ENCODE assay signal across 11 mouse cellular contexts in genomic region chr2:5112785-5113291, GRCm38 (mm10). TPM values are rescaled to one million over a fixed set of nuclear protein-coding genes. Genes with fewer than 3 reads are reported as not detected.
DNase-seq lines count a peak whose midpoint lies in the region; ATAC-seq and TF ChIP-seq lines count a peak whose summit lies in the region.
"Had no signal": no experiment of that assay in that cellular context is flagged by ENCODE, and none has a peak within 500 bp of the region (broad histone marks: within the 10 kb centered on the region; RNA-seq: fewer than 3 reads in every experiment).

No protein-coding gene starts in this region.

- TF ChIP-seq POLR2A in heart, adult 2 months (IDR thresholded peaks at IDR 0.05; ENCODE audit: insufficient read depth, low read depth, low read length): no peak
- TF ChIP-seq POLR2A in MEL (IDR thresholded peaks at IDR 0.05; ENCODE audit: control insufficient read depth in 1 of 2, insufficient read depth in 1 of 2, low read depth in 1 of 2, low read length in 2 of 2, poor library complexity in 1 of 2): no peak
- no peak for TF ChIP-seq POLR2A in brain, embryonic 14.5 days (IDR thresholded peaks at IDR 0.05; ENCODE audit: borderline replicate concordance, extremely low read depth, insufficient read depth, insufficient read length, poor library complexity, severe bottlenecking)

- H3K4me2 ChIP-seq in heart, postnatal 0 days (ENCODE audit: low read depth, low read length): peak overlapping the region; percentile 9; the same call in 1 of the 2 replicates
- H3K4me2 ChIP-seq in intestine, embryonic 15.5 days (replicated peaks): no peak overlapping the region

- TF ChIP-seq RAD21 in MEL (IDR thresholded peaks at IDR 0.05; ENCODE audit: low read depth, low read length): no peak

- TF ChIP-seq CTCF in heart, postnatal 0 days (IDR thresholded peaks at IDR 0.05; ENCODE audit: low read depth): no peak
- TF ChIP-seq CTCF in heart, adult 2 months (IDR thresholded peaks at IDR 0.05): no peak
- no peak for TF ChIP-seq CTCF in MEL (IDR thresholded peaks at IDR 0.05 in 2 of 3, conservative IDR thresholded peaks at IDR 0.05 in 1 of 3; ENCODE audit: control insufficient read depth in 1 of 3, insufficient read depth in 1 of 3, low read depth in 2 of 3, low read length in 3 of 3, poor library complexity in 1 of 3, severe bottlenecking in 1 of 3)
- no peak for TF ChIP-seq CTCF in brain, embryonic 14.5 days (IDR thresholded peaks at IDR 0.05; ENCODE audit: borderline replicate concordance, extremely low read depth, insufficient read depth, insufficient read length)

- no peaks in the 10 kb centered on the region for H3K36me3 ChIP-seq in heart, postnatal 0 days (replicated peaks; ENCODE audit: control insufficient read depth, insufficient read depth, low read length)
- H3K36me3 ChIP-seq in heart, adult 2 months (ENCODE audit: control insufficient read depth, insufficient read depth, low read length): no peaks in the 10 kb centered on the region
- peaks cover 0 to 2% of the 10 kb centered on the region in 2 experiments; a peak in 1 of 4 replicates for H3K36me3 ChIP-seq in MEL (ENCODE audit: control insufficient read depth in 1 of 2, insufficient read depth in 2 of 2, low read length in 2 of 2)
- H3K36me3 ChIP-seq in intestine, embryonic 15.5 days: no peaks in the 10 kb centered on the region

- peak overlapping the region; percentile 4; the same call in 1 of the 2 replicates for H3K27ac ChIP-seq in heart, postnatal 0 days (ENCODE audit: low read depth)
- H3K27ac ChIP-seq in heart, adult 2 months: no peak overlapping the region
- H3K27ac ChIP-seq in MEL (ENCODE audit: control insufficient read depth, low read depth, low read length): no peak overlapping the region
- peak overlapping the region; percentile 38; the same call in 1 of the 2 replicates for H3K27ac ChIP-seq in intestine, embryonic 15.5 days
- H3K27ac ChIP-seq: left cerebral cortex, adult 2 months had no signal

- no peaks in the 10 kb centered on the region for H3K79me2 ChIP-seq in heart, adult 2 months (replicated peaks; ENCODE audit: control insufficient read depth, insufficient read depth, low read length)
- H3K79me2 ChIP-seq in MEL (ENCODE audit: control insufficient read depth, insufficient read depth, low read length, poor library complexity): no peaks in the 10 kb centered on the region

- DNase-seq in heart, postnatal 0 days (ENCODE audit: low spot score): peak; percentile 43
- no peak for DNase-seq in heart, adult 2 months
- peak; percentile 58 for DNase-seq in MEL (ENCODE audit: low read depth, low spot score)
- DNase-seq in brain, embryonic 14.5 days (ENCODE audit: low read depth): peak; percentile 86
- DNase-seq in right cerebral cortex, postnatal 25 days: no peak
- no peak for DNase-seq in frontal cortex, postnatal 14 days (ENCODE audit: low spot score in 2 of 2)
- DNase-seq: thymus, postnatal 25 days had no signal

- no peak overlapping the region for H3K4me3 ChIP-seq in heart, postnatal 0 days (ENCODE audit: low read depth, low read length)
- H3K4me3 ChIP-seq in heart, adult 2 months: no peak overlapping the region
- no peak overlapping the region; a peak in 1 of 4 replicates for H3K4me3 ChIP-seq in MEL (ENCODE audit: control insufficient read depth in 1 of 2, insufficient read depth in 1 of 2, low read depth in 2 of 2, low read length in 2 of 2)
- no peak overlapping the region for H3K4me3 ChIP-seq in intestine, embryonic 15.5 days (replicated peaks)
- H3K4me3 ChIP-seq: left cerebral cortex, adult 2 months had no signal

- no peaks in the 10 kb centered on the region for H3K27me3 ChIP-seq in heart, postnatal 0 days (ENCODE audit: control insufficient read depth, insufficient read depth, low read length)
- no peaks in the 10 kb centered on the region for H3K27me3 ChIP-seq in heart, adult 2 months (ENCODE audit: control insufficient read depth, insufficient read depth, low read length)
- peaks cover 2 to 7% of the 10 kb centered on the region in 2 experiments; a peak in 3 of 4 replicates for H3K27me3 ChIP-seq in MEL (ENCODE audit: control insufficient read depth in 1 of 2, insufficient read depth in 2 of 2, low read length in 2 of 2)
- no peaks in the 10 kb centered on the region for H3K27me3 ChIP-seq in intestine, embryonic 15.5 days (replicated peaks)

- 22% methylated on average over 8 of the region's 8 CpGs for WGBS in heart, postnatal 0 days
- WGBS in heart, adult 2 months: 12% methylated on average over 8 of the region's 8 CpGs
- 18% methylated on average over 8 of the region's 8 CpGs for WGBS in intestine, embryonic 15.5 days

- TF ChIP-seq EP300 in heart, postnatal 0 days (IDR thresholded peaks at IDR 0.05; ENCODE audit: low read depth): no peak
- TF ChIP-seq EP300 in heart, adult 2 months (IDR thresholded peaks at IDR 0.05; ENCODE audit: insufficient read depth, low read depth, low read length): no peak
- no peak for TF ChIP-seq EP300 in MEL (IDR thresholded peaks at IDR 0.05; ENCODE audit: low read depth in 1 of 2, low read length in 2 of 2)

- ATAC-seq in heart, postnatal 0 days (ENCODE audit: insufficient read depth, low read depth): no peak
- no peak for ATAC-seq in intestine, embryonic 15.5 days
- no peak for ATAC-seq in inflammation-experienced regulatory T-cells, adult 6 months

- intact Hi-C loops in heart, adult 2 months (cut with DNase I): no loop called here

- no peaks in the 10 kb centered on the region for H3K4me1 ChIP-seq in heart, postnatal 0 days (ENCODE audit: control insufficient read depth, insufficient read depth)
- H3K4me1 ChIP-seq in heart, adult 2 months (ENCODE audit: control insufficient read depth, insufficient read depth, low read length): no peaks in the 10 kb centered on the region
- H3K4me1 ChIP-seq in MEL (ENCODE audit: control insufficient read depth in 1 of 2, insufficient read depth in 2 of 2, low read length in 2 of 2): peaks cover 0 to 5% of the 10 kb centered on the region in 2 experiments; a peak in 1 of 4 replicates
- peaks cover 7% of the 10 kb centered on the region; the same call in 1 of the 2 replicates for H3K4me1 ChIP-seq in intestine, embryonic 15.5 days (replicated peaks)

- no peak overlapping the region for H3K9ac ChIP-seq in heart, postnatal 0 days (replicated peaks; ENCODE audit: low read depth, low read length)
- no peak overlapping the region for H3K9ac ChIP-seq in heart, adult 2 months (ENCODE audit: low read depth, low read length)
- H3K9ac ChIP-seq in MEL (ENCODE audit: control insufficient read depth, low read depth, low read length, poor library complexity, severe bottlenecking): no peak overlapping the region
- H3K9ac ChIP-seq in intestine, embryonic 15.5 days: no peak overlapping the region

- H3K9me3 ChIP-seq in heart, postnatal 0 days (replicated peaks; ENCODE audit: control insufficient read depth, low read length): peaks cover 4% of the 10 kb centered on the region; the same call in 1 of the 2 replicates
- no peaks in the 10 kb centered on the region for H3K9me3 ChIP-seq in MEL (replicated peaks; ENCODE audit: insufficient read depth, low read length)
- H3K9me3 ChIP-seq in intestine, embryonic 15.5 days: no peaks in the 10 kb centered on the region

TF ChIP-seq in MEL, 35 proteins besides CTCF, POLR2A, EP300 and RAD21:
- no peak for TF ChIP-seq BHLHE40 (IDR thresholded peaks at IDR 0.05; ENCODE audit: borderline replicate concordance, low read depth, low read length)
- 0 out of 2 replicates have a peak, but pooled peaks have one; percentile 5 for TF ChIP-seq TCF12 (IDR thresholded peaks at IDR 0.05; ENCODE audit: low read depth, low read length)
- 0 out of 2 replicates have a peak, but pooled peaks have one; percentile 7 for TF ChIP-seq RCOR1 (IDR thresholded peaks at IDR 0.05; ENCODE audit: low read depth, low read length)
- TF ChIP-seq GATA1 (IDR thresholded peaks at IDR 0.05; ENCODE audit: low read depth, low read length): 0 out of 2 replicates have a peak, but pooled peaks have one; percentile 4
TF ChIP-seq in MEL: peak in this region for 3.

RNA-seq across cellular contexts. Expression of gene Ccdc3, which starts 24.7 kb away (rescaled TPM):
- 7.3 and 9.7 TPM in 2 replicates for total RNA-seq in heart, postnatal 0 days (2014; rRNA removed; ENCODE audit: low replicate concordance)
- 3.5 and 3.7 TPM in 2 replicates for polyA plus RNA-seq in heart, postnatal 0 days (2015; fragmentation: Nextera tagmentation; extraction: Ambion mirVana)
- total RNA-seq in heart, adult 2 months (2021): 1 to 10 TPM; 3.9 to 4.0 TPM
- 5.0 and 6.6 TPM in 2 replicates for polyA plus RNA-seq in heart, adult 2 months (2012; rRNA removed)
- not detected in 2 replicates for total RNA-seq in MEL (2012; rRNA removed)
- polyA plus RNA-seq in MEL (2012; ENCODE audit: insufficient read depth in 1 of 2, insufficient read length in 2 of 2, low read depth in 1 of 2, low replicate concordance in 2 of 2, missing spikeins in 1 of 2): not detected
- polyA plus RNA-seq in brain, embryonic 14.5 days (2012; rRNA removed): 4.4 and 10.2 TPM in 2 replicates
- 9.2 and 10.3 TPM in 2 replicates for polyA plus RNA-seq in intestine, embryonic 15.5 days (2015; fragmentation: Nextera tagmentation; extraction: Ambion mirVana)
- not detected for polyA plus RNA-seq in inflammation-experienced regulatory T-cells, adult 6 months (2017; shearing (Covaris generic))
- total RNA-seq: hematopoietic stem cell, adult 5-6 weeks had no signal

RNA-seq across cellular contexts. Expression of gene Optn, which starts 49.0 kb away (rescaled TPM):
- 22.8 and 38.4 TPM in 2 replicates for total RNA-seq in heart, postnatal 0 days (2014; rRNA removed; ENCODE audit: low replicate concordance)
- polyA plus RNA-seq in heart, postnatal 0 days (2015; fragmentation: Nextera tagmentation; extraction: Ambion mirVana): 20.2 and 23.2 TPM in 2 replicates
- total RNA-seq in heart, adult 2 months (2021): 10 to 100 TPM; 76.3 to 100.0 TPM
- 16.5 and 18.6 TPM in 2 replicates for polyA plus RNA-seq in heart, adult 2 months (2012; rRNA removed)
- total RNA-seq in MEL (2012; rRNA removed): 10.5 and 10.9 TPM in 2 replicates
- polyA plus RNA-seq in MEL (2012; ENCODE audit: insufficient read depth in 1 of 2, insufficient read length in 2 of 2, low read depth in 1 of 2, low replicate concordance in 2 of 2, missing spikeins in 1 of 2): 10 to 100 TPM in 1 of 2 experiments, not detected in 1; 17.0 TPM
- 1.5 and 5.7 TPM in 2 replicates for polyA plus RNA-seq in brain, embryonic 14.5 days (2012; rRNA removed)
- polyA plus RNA-seq in intestine, embryonic 15.5 days (2015; fragmentation: Nextera tagmentation; extraction: Ambion mirVana): 17.3 and 18.7 TPM in 2 replicates
- polyA plus RNA-seq in inflammation-experienced regulatory T-cells, adult 6 months (2017; shearing (Covaris generic)): 1 to 10 TPM in 2 of 3 experiments, under 1 TPM in 1; 0.78 to 4.6 (median 1.5) TPM

Comparison
In these comparisons a context has a peak if more than half of its experiments do, and no peak if none do; other contexts are left out.
1. DNase-seq: peak in heart, postnatal 0 days (single experiment), MEL (single experiment) and brain, embryonic 14.5 days (single experiment); none in heart, adult 2 months (0 of 2), right cerebral cortex, postnatal 25 days (single experiment) and frontal cortex, postnatal 14 days (0 of 2).
2. H3K27ac ChIP-seq: peak in heart, postnatal 0 days (single experiment) and intestine, embryonic 15.5 days (single experiment); none in heart, adult 2 months (single experiment) and MEL (single experiment).